Comparison of ENCODE assay signal across 8 mouse cellular contexts in genomic region chr12:83687934-83688315, GRCm38 (mm10). TPM values are rescaled to one million over a fixed set of nuclear protein-coding genes. Genes with fewer than 3 reads are reported as not detected.
DNase-seq lines count a peak whose midpoint lies in the region; ATAC-seq lines count a peak whose summit lies in the region.

Psen1 (plus strand) TSS chr12:83688152.

- ATAC-seq in hindbrain, embryonic 13.5 days (ENCODE audit: low FRiP score), result peak; percentile 99

- H3K4me3 ChIP-seq in hindbrain, embryonic 13.5 days, result peak within 1 kb of the TSS; percentile 95

- peak within 1 kb of the TSS; percentile 97 for H3K27ac ChIP-seq in hindbrain, embryonic 13.5 days

- peak; percentile 93 for DNase-seq in NIH3T3 (ENCODE audit: low read depth)
- peak; percentile 98 for DNase-seq in cerebellum, postnatal 10 days
- DNase-seq in frontal cortex, postnatal 14 days (ENCODE audit: low spot score in 2 of 2), result peak; percentile 87 to 91
- DNase-seq in layer of hippocampus, postnatal 25 days (ENCODE audit: extremely low spot score in 1 of 2, low spot score in 1 of 2), result peak; percentile 85 to 92
- DNase-seq in lung, postnatal 25 days (ENCODE audit: low spot score), result peak; percentile 95
- DNase-seq in retina, embryonic 14.5 days (ENCODE audit: low spot score), result peak; percentile 94
- peak; percentile 94 for DNase-seq in thymus, postnatal 4 days

- H3K4me1 ChIP-seq in hindbrain, embryonic 13.5 days (replicated peaks), result peaks cover 29% of the 10 kb centered on the region

- H3K4me2 ChIP-seq in hindbrain, embryonic 13.5 days, result peak within 1 kb of the TSS; percentile 78

- H3K36me3 ChIP-seq in hindbrain, embryonic 13.5 days, result peaks cover 12% of the 10 kb centered on the region

- H3K9ac ChIP-seq in hindbrain, embryonic 13.5 days, result peak within 1 kb of the TSS; percentile 90

- H3K27me3 ChIP-seq in hindbrain, embryonic 13.5 days, result no peaks in the 10 kb centered on the region

- H3K9me3 ChIP-seq in hindbrain, embryonic 13.5 days, result no peaks in the 10 kb centered on the region

- under 1% methylated on average over 38 of the region's 38 CpGs for WGBS in hindbrain, embryonic 13.5 days

RNA-seq across cellular contexts. Expression of gene Psen1, which starts in this region (rescaled TPM):
- polyA plus RNA-seq in hindbrain, embryonic 13.5 days (2015; fragmentation: Nextera tagmentation; extraction: Ambion mirVana), result 66.4 and 68.5 TPM in 2 replicates
- total RNA-seq in layer of hippocampus, postnatal 25 days (2021), result 10 to 100 TPM; 67.7 to 67.8 TPM

Comparison
In these comparisons a context has a peak if more than half of its experiments do, and no peak if none do; other contexts are left out.
1. Peak in every context shown above with its lines: DNase-seq, ATAC-seq, H3K4me3 ChIP-seq and H3K27ac ChIP-seq.